Mouse (Mus musculus) kidney, embryonic 16.5 days (tissue): ENCODE data around the gene Gdf3. TPM values are rescaled to one million over a fixed set of nuclear protein-coding genes. Genes with fewer than 3 reads are reported as not detected.

Source experiments
- ATAC-seq: fragments of 200-750 bp; cut with Nextera tagmentation; 2 replicates; pipeline ENCODE4 v1.8.0; 2017; ENCODE audit warnings: moderate TSS enrichment; ENCODE audit not compliant: low FRiP score, low TSS enrichment
- H3K27ac ChIP-seq: fragments of 300-500 bp; sonication (generic); 2 replicates; pipeline ENCODE4 v1.5.1; 2014; ENCODE audit warnings: low read length
- H3K27me3 ChIP-seq: fragments of 300-500 bp; sonication (generic); 2 replicates; pipeline ENCODE4 v1.6.1; 2014; ENCODE audit warnings: low read length, control low read depth, mixed read lengths; ENCODE audit not compliant: insufficient read depth
- H3K36me3 ChIP-seq: fragments of 300-500 bp; sonication (generic); 2 replicates; pipeline ENCODE4 v1.6.1; 2014; ENCODE audit warnings: low read length, control low read depth, mixed read lengths; ENCODE audit not compliant: insufficient read depth
- H3K4me1 ChIP-seq: fragments of 300-500 bp; sonication (generic); 2 replicates; pipeline ENCODE4 v1.6.1; 2014; ENCODE audit warnings: low read length, control low read depth, mixed read lengths; ENCODE audit not compliant: insufficient read depth
- H3K4me2 ChIP-seq: fragments of 300-500 bp; sonication (generic); replicated peaks from 2 replicates; pipeline ENCODE4 v1.6.1; 2014; ENCODE audit warnings: low read depth, low read length
- H3K4me3 ChIP-seq: fragments of 300-500 bp; sonication (generic); 2 replicates; pipeline ENCODE4 v1.5.1; 2014; ENCODE audit warnings: mild to moderate bottlenecking, low read length
- H3K9ac ChIP-seq: fragments of 300-500 bp; sonication (generic); replicated peaks from 2 replicates; pipeline ENCODE4 v1.6.1; 2014; ENCODE audit warnings: low read length
- H3K9me3 ChIP-seq: fragments of 300-500 bp; sonication (generic); 2 replicates; pipeline ENCODE4 v1.6.1; 2016; ENCODE audit warnings: low read length, control low read depth
- WGBS: fragments of 180-500 bp; shearing (Covaris S2); extraction: QIAGEN DNeasy Blood & Tissue Kit; methylation state at CpG from one replicate; pipeline ENCODE4 v1.1.7; 2014; 5-methylcytosine and 5-hydroxymethylcytosine counted together
- polyA plus RNA-seq: library from polyadenylated mRNA; unstranded; fragments of >200 nt; fragmentation: Nextera tagmentation; extraction: Ambion mirVana; gene quantifications from 2 replicates; pipeline ENCODE4 v1.2.1, GENCODE M21; 2015

The Gdf3 gene
- polyA plus RNA-seq, 1 experiment from 2014 or later: not detected

DNA sequence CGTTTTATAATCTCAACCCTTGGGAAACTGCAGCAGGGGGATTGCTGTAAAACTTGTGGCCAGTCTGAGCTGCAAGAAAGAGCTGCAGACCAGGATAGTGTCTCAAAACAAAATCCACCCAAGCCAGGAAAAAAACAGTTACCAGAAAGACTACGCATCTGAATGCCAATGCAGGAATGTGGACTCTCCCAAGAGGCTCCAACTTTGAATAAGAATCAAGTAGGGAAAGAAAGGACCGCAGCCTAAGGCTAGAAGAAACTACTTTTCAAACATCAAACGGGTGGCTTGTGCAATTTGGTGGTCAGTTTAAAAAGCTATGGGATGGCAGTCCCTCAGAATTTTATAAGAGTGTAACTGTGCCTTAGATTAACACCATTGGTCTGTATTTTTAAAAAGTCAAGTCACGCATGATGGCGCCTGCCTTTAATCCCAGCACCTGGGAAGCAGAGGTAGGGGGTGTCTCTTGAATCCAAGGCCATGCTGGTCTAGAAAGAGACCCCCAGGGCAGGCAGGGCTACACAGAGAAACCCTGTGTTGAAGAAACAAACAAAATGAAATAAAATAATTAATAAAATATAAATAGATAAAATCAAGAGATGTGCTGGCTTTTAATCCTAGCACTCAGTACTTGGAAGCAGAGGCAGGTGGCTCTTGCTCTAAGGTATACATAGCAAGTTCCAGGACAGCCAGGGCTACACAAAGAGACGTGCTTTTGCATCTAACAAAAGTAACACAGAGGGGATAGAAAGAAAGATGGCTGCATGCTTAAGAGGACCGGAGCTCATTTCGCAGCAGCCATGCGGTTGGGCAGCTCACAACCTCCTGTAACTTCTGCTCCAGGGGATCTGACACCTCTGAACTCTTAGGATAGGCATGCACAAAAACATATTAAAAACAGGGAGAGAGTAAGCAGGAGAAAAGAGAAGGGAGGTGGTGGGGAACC is 1.2 kb downstream of the Gdf3 start:
- Histone ChIP-seq H3K36me3 (no peaks in the 10 kb centered on the region), H3K27ac (no peak overlapping the region), H3K4me1 (no peaks in the 10 kb centered on the region), H3K4me2 (no peak overlapping the region), H3K27me3 (no peaks in the 10 kb centered on the region), H3K4me3 (no peak overlapping the region), H3K9ac (no peak overlapping the region), H3K9me3 (no peaks in the 10 kb centered on the region)
- WGBS: 84% methylated on average over 10 of the region's 10 CpGs
- ATAC-seq: no peak

DNA sequence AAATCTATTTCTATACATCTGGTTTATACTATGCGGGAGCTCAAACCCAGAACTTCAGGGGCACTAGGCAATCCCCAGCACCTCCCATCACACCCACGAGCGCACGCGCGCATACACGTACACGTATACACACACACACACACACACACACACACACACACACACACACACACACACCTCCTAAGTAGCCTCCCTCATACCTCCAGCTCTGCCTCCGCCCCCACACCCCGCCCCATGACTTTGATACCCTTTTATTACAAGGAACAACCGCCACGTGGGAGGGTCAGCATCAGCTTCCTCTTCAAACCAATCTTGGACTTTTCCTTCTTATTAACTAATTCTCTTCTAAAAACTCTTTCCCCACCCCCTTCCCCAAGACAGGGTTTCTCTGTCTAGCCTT is 2.2 kb downstream of the Gdf3 start:
- Histone ChIP-seq H3K9me3 (no peaks in the 10 kb centered on the region), H3K4me3 (no peak overlapping the region), H3K27ac (no peak overlapping the region), H3K27me3 (no peaks in the 10 kb centered on the region), H3K9ac (no peak overlapping the region), H3K36me3 (no peaks in the 10 kb centered on the region), H3K4me2 (no peak overlapping the region), H3K4me1 (no peaks in the 10 kb centered on the region)
- ATAC-seq: no peak
- 91% methylated on average over 12 of the region's 12 CpGs for WGBS

DNA sequence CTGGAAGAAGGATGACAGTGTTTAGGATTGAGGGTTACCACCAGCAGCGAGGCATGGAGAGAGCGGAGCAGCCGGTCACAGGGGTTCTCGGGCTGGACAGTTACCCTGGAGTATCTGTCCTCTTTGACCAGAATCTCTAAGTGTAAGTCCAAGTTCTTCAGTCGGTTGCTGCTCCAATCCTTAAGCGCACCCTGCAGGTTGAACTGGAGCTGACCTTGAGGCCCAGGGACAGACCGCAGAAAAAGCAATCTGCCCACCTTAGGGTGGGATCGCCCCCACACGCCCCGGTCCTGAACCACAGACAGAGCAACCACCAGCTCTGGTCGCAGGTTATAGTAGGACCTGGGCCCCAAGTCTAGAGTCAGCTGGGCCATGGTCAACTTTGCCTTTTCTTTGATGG is 3.2 kb downstream of the Gdf3 start:
- Histone ChIP-seq H3K27ac (no peak overlapping the region), H3K36me3 (no peaks in the 10 kb centered on the region), H3K27me3 (no peaks in the 10 kb centered on the region), H3K9ac (no peak overlapping the region), H3K4me1 (0 out of 2 replicates have a peak, but pooled peaks cover 2% of the 10 kb centered on the region), H3K4me2 (no peak overlapping the region), H3K9me3 (no peaks in the 10 kb centered on the region), H3K4me3 (no peak overlapping the region)
- no peak for ATAC-seq
- 95% methylated on average over 11 of the region's 11 CpGs for WGBS

DNA sequence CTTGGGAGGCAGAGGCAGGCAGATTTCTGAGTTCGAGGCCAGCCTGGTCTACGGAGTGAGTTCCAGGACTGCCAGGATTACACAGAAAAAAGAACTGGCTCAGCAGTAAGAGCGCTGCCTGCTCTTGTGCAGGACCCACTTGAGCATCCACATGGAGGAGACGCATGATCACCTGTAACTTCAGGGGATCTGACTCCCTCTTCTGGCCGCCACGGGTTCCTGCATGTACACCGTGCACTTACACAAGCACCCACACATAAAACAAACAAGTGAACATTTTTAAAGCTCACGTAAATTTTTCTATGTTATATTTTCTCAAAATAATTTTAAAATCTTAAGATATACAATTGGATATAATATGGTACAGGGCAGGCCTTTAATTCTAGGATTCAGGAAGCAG is 4.4 kb downstream of the Gdf3 start:
- H3K27me3 ChIP-seq: no peaks in the 10 kb centered on the region
- 0 out of 2 replicates have a peak, but pooled peaks cover 2% of the 10 kb centered on the region for H3K4me1 ChIP-seq
- no peak overlapping the region for H3K4me2 ChIP-seq
- H3K36me3 ChIP-seq: no peaks in the 10 kb centered on the region
- H3K27ac ChIP-seq: no peak overlapping the region
- H3K9me3 ChIP-seq: no peaks in the 10 kb centered on the region
- H3K4me3 ChIP-seq: no peak overlapping the region
- no peak for ATAC-seq
- H3K9ac ChIP-seq: no peak overlapping the region
- 95% methylated on average over 8 of the region's 8 CpGs for WGBS

DNA sequence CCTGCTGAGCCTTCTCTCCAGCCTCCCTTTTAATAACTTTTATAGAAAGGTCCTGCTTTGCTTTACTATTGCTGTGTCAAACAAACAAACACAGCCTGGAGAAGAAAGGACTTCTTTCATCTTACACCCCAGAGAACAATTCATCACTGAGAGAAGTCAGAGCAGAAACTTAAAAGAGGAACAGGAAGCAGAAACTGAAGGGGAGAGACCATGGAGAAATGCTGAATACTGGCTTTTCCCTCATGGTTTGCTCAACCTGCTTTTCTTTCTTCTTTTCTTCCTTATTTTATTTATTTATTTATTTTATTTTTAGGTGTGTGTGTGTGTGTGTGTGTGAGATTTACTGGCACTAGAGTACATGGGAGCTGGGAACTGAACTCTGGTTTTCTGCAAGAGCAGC is 5.6 kb downstream of the Gdf3 start:
- Histone ChIP-seq H3K4me3 (no peak overlapping the region), H3K4me1 (0 out of 2 replicates have a peak, but pooled peaks cover 2% of the 10 kb centered on the region), H3K9me3 (no peaks in the 10 kb centered on the region), H3K36me3 (no peaks in the 10 kb centered on the region), H3K4me2 (no peak overlapping the region), H3K27me3 (no peaks in the 10 kb centered on the region), H3K9ac (no peak overlapping the region), H3K27ac (no peak overlapping the region)
- ATAC-seq: no peak

DNA sequence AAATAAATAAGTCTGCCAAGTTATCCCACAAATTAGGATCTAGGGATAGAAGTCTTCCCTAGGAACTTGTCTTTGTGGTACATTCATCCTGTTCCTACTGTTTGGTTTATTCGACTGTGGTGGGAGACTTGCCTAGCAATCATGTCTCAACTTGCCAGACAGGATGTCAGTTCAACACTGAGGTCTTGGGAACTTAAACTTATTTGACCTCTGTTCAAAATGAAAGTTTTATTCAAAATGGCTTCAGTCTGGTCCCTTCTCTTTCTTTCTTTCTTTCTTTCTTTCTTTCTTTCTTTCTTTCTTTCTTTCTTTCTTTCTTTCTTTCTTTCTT is 6.9 kb downstream of the Gdf3 start:
- Histone ChIP-seq H3K27me3 (no peaks in the 10 kb centered on the region), H3K9ac (peak overlapping the region; percentile 70; the same call in 1 of the 2 replicates), H3K4me1 (0 out of 2 replicates have a peak, but pooled peaks cover 2% of the 10 kb centered on the region), H3K9me3 (no peaks in the 10 kb centered on the region), H3K4me3 (peak overlapping the region; percentile 60), H3K36me3 (no peaks in the 10 kb centered on the region), H3K4me2 (peak overlapping the region; percentile 72), H3K27ac (peak overlapping the region; percentile 76; the same call in 1 of the 2 replicates)
- no peak; the same call in 1 of the 2 replicates for ATAC-seq
- 42% methylated on average over 1 of the region's 1 CpGs for WGBS

DNA sequence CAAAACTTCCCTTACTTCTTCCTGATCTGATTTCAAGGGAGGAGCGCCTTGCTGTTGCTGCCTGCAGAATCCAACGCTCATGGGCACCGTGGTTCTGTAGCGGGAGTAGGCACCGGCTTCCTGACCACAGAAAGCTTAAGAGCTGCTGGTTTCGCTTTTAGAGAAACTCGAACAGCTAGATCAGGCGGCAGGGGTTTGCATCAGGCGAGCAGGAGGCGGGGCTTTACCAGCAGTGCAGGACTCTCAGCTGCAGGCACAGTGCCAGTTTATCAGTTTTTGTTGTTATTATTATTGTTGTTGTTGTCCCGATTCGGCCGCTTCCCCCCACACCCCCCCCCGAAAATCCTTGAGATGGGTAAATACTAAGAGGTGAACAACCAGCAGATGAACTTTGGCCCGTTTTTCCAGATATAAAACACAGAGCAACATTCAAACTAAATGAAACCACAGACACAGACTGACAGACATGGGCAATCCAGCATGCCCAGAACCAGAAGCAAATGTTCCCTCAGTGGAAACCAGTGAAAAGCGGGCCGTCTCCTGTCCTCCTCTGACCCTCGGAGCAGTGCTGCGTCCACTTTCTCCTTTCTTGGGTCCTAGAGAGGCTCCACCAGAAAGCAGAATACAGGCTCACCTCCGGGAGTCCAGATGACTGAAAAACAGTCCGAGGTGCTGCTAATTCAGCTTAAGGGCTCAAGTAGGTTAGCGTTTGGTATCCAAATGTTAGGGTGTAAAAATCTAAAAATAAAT is 7.5 kb downstream of the Gdf3 start, which contains the start of gene Apobec1:
Apobec1 (minus strand) TSS at position 203 of the 750 bp plus-strand sequence.
- Histone ChIP-seq H3K27me3 (no peaks in the 10 kb centered on the region), H3K9ac (peak within 1 kb of the TSS; percentile 70), H3K9me3 (no peaks in the 10 kb centered on the region), H3K27ac (peak within 1 kb of the TSS; percentile 76), H3K4me3 (peak within 1 kb of the TSS; percentile 60), H3K4me1 (0 out of 2 replicates have a peak, but pooled peaks cover 2% of the 10 kb centered on the region), H3K36me3 (no peaks in the 10 kb centered on the region), H3K4me2 (peak within 1 kb of the TSS; percentile 72)
- ATAC-seq: peak; percentile 86; the same call in 1 of the 2 replicates
- WGBS: 5% methylated on average over 22 of the region's 22 CpGs

DNA sequence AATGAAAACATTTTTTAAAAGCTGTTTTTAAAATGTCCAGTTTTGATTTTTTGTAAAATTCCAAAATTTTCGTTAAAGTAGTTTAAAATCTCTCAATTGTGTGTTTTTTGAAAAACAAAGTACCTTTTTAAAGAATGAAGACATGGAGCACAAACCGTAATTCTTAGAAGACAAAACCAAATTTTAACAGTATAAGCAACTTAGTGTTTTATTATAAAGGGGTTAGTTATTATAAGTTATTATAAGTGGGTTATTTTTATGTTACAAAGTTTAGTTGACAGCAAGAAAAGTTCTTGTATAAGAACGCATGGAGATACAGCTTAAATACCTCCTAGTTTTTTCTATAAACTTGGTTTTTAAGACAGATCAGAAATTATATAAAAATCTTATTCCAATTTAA is 8.3 kb downstream of the Gdf3 start:
- H3K36me3 ChIP-seq: no peaks in the 10 kb centered on the region
- H3K4me1 ChIP-seq: 0 out of 2 replicates have a peak, but pooled peaks cover 2% of the 10 kb centered on the region
- peak overlapping the region; percentile 70; the same call in 1 of the 2 replicates for H3K9ac ChIP-seq
- H3K4me3 ChIP-seq: peak overlapping the region; percentile 60
- WGBS: 84% methylated on average over 3 of the region's 3 CpGs
- ATAC-seq: no peak
- no peak overlapping the region for H3K27ac ChIP-seq
- peak overlapping the region; percentile 72 for H3K4me2 ChIP-seq
- no peaks in the 10 kb centered on the region for H3K9me3 ChIP-seq
- no peaks in the 10 kb centered on the region for H3K27me3 ChIP-seq

DNA sequence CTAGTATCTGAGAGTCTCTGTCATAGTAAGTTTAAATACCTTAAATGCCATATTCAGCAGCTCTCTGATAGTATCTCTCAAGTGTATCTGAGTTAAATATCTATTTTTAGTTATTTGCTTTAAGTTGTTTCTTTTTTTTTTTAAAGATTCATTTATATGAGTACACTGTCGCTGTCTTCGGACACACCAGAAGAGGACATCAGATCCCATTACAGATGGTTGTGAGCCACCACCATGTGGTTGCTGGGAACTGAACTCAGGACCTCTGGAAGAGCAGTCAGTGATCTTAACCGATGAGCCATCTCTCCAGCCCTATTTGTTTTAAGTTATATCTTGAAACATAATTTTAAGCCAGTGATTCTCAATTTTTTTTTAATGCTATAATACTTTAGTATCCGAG is 8.9 kb downstream of the Gdf3 start:
- Histone ChIP-seq H3K9ac (no peak overlapping the region), H3K9me3 (no peaks in the 10 kb centered on the region), H3K4me3 (no peak overlapping the region), H3K36me3 (no peaks in the 10 kb centered on the region), H3K4me1 (0 out of 2 replicates have a peak, but pooled peaks cover 2% of the 10 kb centered on the region), H3K27ac (no peak overlapping the region), H3K4me2 (no peak overlapping the region), H3K27me3 (no peaks in the 10 kb centered on the region)
- ATAC-seq: no peak
- WGBS: 90% methylated on average over 4 of the region's 4 CpGs
